Mouse (Mus musculus) hindbrain, embryonic 16.5 days (tissue): ENCODE results near the gene Msx3. TPM values are rescaled to one million over a fixed set of nuclear protein-coding genes. Genes with fewer than 3 reads are reported as not detected.

Source experiments
- ATAC-seq: fragments of 200-750 bp; cut with Nextera tagmentation; 2 replicates; pipeline ENCODE4 v1.8.0; 2017; ENCODE audit warnings: moderate TSS enrichment, moderate library complexity
- H3K27ac ChIP-seq: fragments of 300-500 bp; sonication (generic); 2 replicates; pipeline ENCODE4 v1.5.1; 2014; ENCODE audit warnings: low read depth, mild to moderate bottlenecking, control low read depth, low read length, moderate library complexity
- H3K27me3 ChIP-seq: fragments of 300-500 bp; sonication (generic); replicated peaks from 2 replicates; pipeline ENCODE4 v1.6.1; 2014; ENCODE audit warnings: low read length; ENCODE audit not compliant: control insufficient read depth, insufficient read depth
- H3K36me3 ChIP-seq: fragments of 300-500 bp; sonication (generic); 2 replicates; pipeline ENCODE4 v1.6.1; 2014; ENCODE audit warnings: mild to moderate bottlenecking, low read length, moderate library complexity, mixed read lengths; ENCODE audit not compliant: control insufficient read depth, insufficient read depth
- H3K4me1 ChIP-seq: fragments of 300-500 bp; sonication (generic); 2 replicates; pipeline ENCODE4 v1.6.1; 2014; ENCODE audit warnings: low read depth, low read length; ENCODE audit not compliant: control insufficient read depth, insufficient read depth
- H3K4me2 ChIP-seq: fragments of 300-500 bp; sonication (generic); 2 replicates; pipeline ENCODE4 v1.6.1; 2014; ENCODE audit warnings: mild to moderate bottlenecking, low read length, control low read depth, moderate library complexity
- H3K4me3 ChIP-seq: fragments of 300-500 bp; sonication (generic); 2 replicates; pipeline ENCODE4 v1.5.1; 2014; ENCODE audit warnings: mild to moderate bottlenecking, low read length, control low read depth, moderate library complexity
- H3K9ac ChIP-seq: fragments of 300-500 bp; sonication (generic); 2 replicates; pipeline ENCODE4 v1.6.1; 2014; ENCODE audit warnings: low read depth, mild to moderate bottlenecking, control low read depth, low read length, moderate library complexity
- H3K9me3 ChIP-seq: fragments of 300-500 bp; sonication (generic); 2 replicates; pipeline ENCODE4 v1.6.1; 2014; ENCODE audit warnings: mild to moderate bottlenecking, low read length, moderate library complexity; ENCODE audit not compliant: control insufficient read depth
- WGBS: fragments of 180-500 bp; shearing (Covaris S2); extraction: QIAGEN DNeasy Blood & Tissue Kit; methylation state at CpG from one replicate; pipeline ENCODE4 v1.1.7; 2014; 5-methylcytosine and 5-hydroxymethylcytosine counted together
- polyA plus RNA-seq: library from polyadenylated mRNA; unstranded; fragments of >200 nt; fragmentation: Nextera tagmentation; extraction: Ambion mirVana; gene quantifications from 2 replicates; pipeline ENCODE4 v1.2.1, GENCODE M21; 2015

Gene Msx3
- 4.1 and 6.9 TPM in 2 replicates for polyA plus RNA-seq

- Histone ChIP-seq H3K4me1 (peaks cover 18% of the 10 kb centered on the region), H3K36me3 (no peaks in the 10 kb centered on the region), H3K9me3 (no peaks in the 10 kb centered on the region), H3K27me3 (peaks cover 25% of the 10 kb centered on the region), H3K27ac (no peak within 1 kb of the TSS), H3K9ac (peak within 1 kb of the TSS; percentile 59), H3K4me2 (peak within 1 kb of the TSS; percentile 80), H3K4me3 (peak within 1 kb of the TSS; percentile 50)
- under 1% methylated on average over 56 of the region's 56 CpGs for whole genome bisulfite sequencing
- ATAC-seq: peak; percentile 48
Measured at GRCm38 (mm10) chr7:140048361-140049114, at the start of gene Msx3. Gene Msx3 (minus strand): TSS chr7:140049089.

- H3K4me2 ChIP-seq: no peak overlapping the region
- WGBS: 100% methylated on average over 1 of the region's 1 CpGs
Measured at GRCm38 (mm10) chr7:140098466-140098865, 49.6 kb upstream of the Msx3 start.

GRCm38 (mm10) chr7:140096055-140096454, 47.2 kb upstream of the Msx3 start:
- Histone ChIP-seq H3K4me2 (no peak overlapping the region), H3K9me3 (no peaks in the 10 kb centered on the region), H3K27ac (no peak overlapping the region), H3K27me3 (no peaks in the 10 kb centered on the region), H3K4me1 (0 out of 2 replicates have a peak, but pooled peaks cover under 1% of the 10 kb centered on the region), H3K36me3 (0 out of 2 replicates have a peak, but pooled peaks cover 3% of the 10 kb centered on the region), H3K4me3 (no peak overlapping the region), H3K9ac (no peak overlapping the region)
- ATAC-seq: no peak

More at GRCm38 (mm10) chr7:140098466-140098865, 49.6 kb upstream of the Msx3 start:
- H3K9ac ChIP-seq: no peak overlapping the region
- H3K9me3 ChIP-seq: no peaks in the 10 kb centered on the region
- no peaks in the 10 kb centered on the region for H3K27me3 ChIP-seq
- peaks cover 6% of the 10 kb centered on the region for H3K4me1 ChIP-seq
- H3K27ac ChIP-seq: no peak overlapping the region
- ATAC-seq: no peak
- H3K4me3 ChIP-seq: no peak overlapping the region
- 0 out of 2 replicates have a peak, but pooled peaks cover 3% of the 10 kb centered on the region for H3K36me3 ChIP-seq

- WGBS: 36% methylated on average over 1 of the region's 1 CpGs
- ATAC-seq: 0 out of 2 replicates have a peak, but pooled peaks have one; percentile 37
- H3K4me3 ChIP-seq: no peak overlapping the region
- no peaks in the 10 kb centered on the region for H3K4me1 ChIP-seq
- H3K9ac ChIP-seq: no peak overlapping the region
- H3K36me3 ChIP-seq: 0 out of 2 replicates have a peak, but pooled peaks cover 3% of the 10 kb centered on the region
- no peak overlapping the region for H3K27ac ChIP-seq
- no peaks in the 10 kb centered on the region for H3K9me3 ChIP-seq
- H3K4me2 ChIP-seq: no peak overlapping the region
- no peaks in the 10 kb centered on the region for H3K27me3 ChIP-seq
Measured at GRCm38 (mm10) chr7:140095556-140095955, 46.7 kb upstream of the Msx3 start.

- Histone ChIP-seq H3K4me2 (no peak overlapping the region), H3K4me3 (no peak overlapping the region), H3K4me1 (no peaks in the 10 kb centered on the region), H3K36me3 (0 out of 2 replicates have a peak, but pooled peaks cover 3% of the 10 kb centered on the region), H3K27me3 (no peaks in the 10 kb centered on the region), H3K9ac (no peak overlapping the region), H3K27ac (no peak overlapping the region), H3K9me3 (no peaks in the 10 kb centered on the region)
- ATAC-seq: no peak
- 61% methylated on average over 5 of the region's 5 CpGs for WGBS
Measured at GRCm38 (mm10) chr7:140094954-140095353, 46.1 kb upstream of the Msx3 start.

GRCm38 (mm10) chr7:140092924-140093528, 44.1 kb upstream of the Msx3 start, which contains the start of gene Prap1:
Gene Prap1 (plus strand): TSS chr7:140093395.
- no peaks in the 10 kb centered on the region for H3K9me3 ChIP-seq
- H3K9ac ChIP-seq: no peak within 1 kb of the TSS
- 75% methylated on average over 5 of the region's 5 CpGs for WGBS
- H3K4me2 ChIP-seq: no peak within 1 kb of the TSS
- H3K4me3 ChIP-seq: no peak within 1 kb of the TSS
- H3K27ac ChIP-seq: no peak within 1 kb of the TSS
- no peaks in the 10 kb centered on the region for H3K27me3 ChIP-seq
- no peak for ATAC-seq
- 0 out of 2 replicates have a peak, but pooled peaks cover 2% of the 10 kb centered on the region for H3K36me3 ChIP-seq
- no peaks in the 10 kb centered on the region for H3K4me1 ChIP-seq

- WGBS: 81% methylated on average over 10 of the region's 10 CpGs
Measured at GRCm38 (mm10) chr7:140090601-140091000, 41.7 kb upstream of the Msx3 start.

GRCm38 (mm10) chr7:140082242-140082678, 33.4 kb upstream of the Msx3 start, which contains the start of gene Caly:
Gene Caly (minus strand): TSS chr7:140082548.
- no peaks in the 10 kb centered on the region for H3K27me3 ChIP-seq
- peak within 1 kb of the TSS; percentile 94 for H3K27ac ChIP-seq
- peak within 1 kb of the TSS; percentile 52 for H3K4me3 ChIP-seq
- H3K4me1 ChIP-seq: peaks cover 9% of the 10 kb centered on the region
- H3K9me3 ChIP-seq: no peaks in the 10 kb centered on the region
- H3K36me3 ChIP-seq: no peaks in the 10 kb centered on the region
- H3K4me2 ChIP-seq: peak within 1 kb of the TSS; percentile 76
- peak; percentile 91 for ATAC-seq
- WGBS: 2% methylated on average over 18 of the region's 18 CpGs
- H3K9ac ChIP-seq: peak within 1 kb of the TSS; percentile 72

More at GRCm38 (mm10) chr7:140090601-140091000, 41.7 kb upstream of the Msx3 start:
- ATAC-seq: no peak
- H3K9me3 ChIP-seq: no peaks in the 10 kb centered on the region
- no peak overlapping the region for H3K9ac ChIP-seq
- H3K4me1 ChIP-seq: no peaks in the 10 kb centered on the region
- no peaks in the 10 kb centered on the region for H3K36me3 ChIP-seq
- no peak overlapping the region for H3K27ac ChIP-seq
- H3K4me2 ChIP-seq: no peak overlapping the region
- no peaks in the 10 kb centered on the region for H3K27me3 ChIP-seq
- no peak overlapping the region for H3K4me3 ChIP-seq
